Mouse (Mus musculus) heart, embryonic 14.5 days (tissue): ENCODE data around the gene Kctd15. TPM values are rescaled to one million over a fixed set of nuclear protein-coding genes. Genes with fewer than 3 reads are reported as not detected.

Source experiments
- ATAC-seq: fragments of 200-750 bp; cut with Nextera tagmentation; 2 replicates; pipeline ENCODE4 v1.8.0; 2017; ENCODE audit warnings: low read depth, moderate TSS enrichment; ENCODE audit not compliant: insufficient number of reproducible peaks, insufficient read depth, low FRiP score
- H3K27ac ChIP-seq, 2 experiments: fragments of 200-500 bp in 1 of 2; fragments of 300-500 bp in 1 of 2; sonication (generic) in 1 of 2; replicated peaks in 1 of 2; 2 replicates each; pipeline ENCODE4 v1.5.1; 2012 to 2014; ENCODE audit warnings: low read depth in 2 of 2, low read length in 2 of 2, control low read depth in 1 of 2, mild to moderate bottlenecking in 1 of 2, mixed read lengths in 1 of 2; ENCODE audit not compliant: control insufficient read depth in 1 of 2, insufficient read depth in 1 of 2
- H3K27me3 ChIP-seq: fragments of 300-500 bp; sonication (generic); 2 replicates; pipeline ENCODE4 v1.6.1; 2014; ENCODE audit warnings: mild to moderate bottlenecking, low read length, control low read depth; ENCODE audit not compliant: control insufficient read depth, insufficient read depth
- H3K36me3 ChIP-seq: fragments of 300-500 bp; sonication (generic); 2 replicates; pipeline ENCODE4 v1.6.1; 2014; ENCODE audit warnings: mild to moderate bottlenecking, control low read depth, low read length, mixed read lengths; ENCODE audit not compliant: control insufficient read depth, insufficient read depth
- H3K4me1 ChIP-seq, 2 experiments: fragments of 200-500 bp in 1 of 2; fragments of 300-500 bp in 1 of 2; sonication (generic) in 1 of 2; 2 replicates each; pipeline ENCODE4 v1.6.1; 2012 to 2014; ENCODE audit warnings: low read length in 2 of 2, control low read depth in 1 of 2, mixed read lengths in 1 of 2; ENCODE audit not compliant: control insufficient read depth in 2 of 2, insufficient read depth in 2 of 2
- H3K4me2 ChIP-seq: fragments of 300-500 bp; sonication (generic); 2 replicates; pipeline ENCODE4 v1.6.1; 2014; ENCODE audit warnings: mild to moderate bottlenecking, low read length
- H3K4me3 ChIP-seq, 2 experiments: fragments of 200-500 bp in 1 of 2; fragments of 300-500 bp in 1 of 2; sonication (generic) in 1 of 2; 2 replicates each; pipeline ENCODE4 v1.5.1; 2012 to 2014; ENCODE audit warnings: low read length in 2 of 2, mild to moderate bottlenecking in 2 of 2, control low read depth in 1 of 2, low read depth in 1 of 2, moderate library complexity in 1 of 2; ENCODE audit not compliant: control insufficient read depth in 1 of 2, insufficient read depth in 1 of 2
- H3K9ac ChIP-seq: fragments of 300-500 bp; sonication (generic); 2 replicates; pipeline ENCODE4 v1.6.1; 2014; ENCODE audit warnings: mild to moderate bottlenecking, low read length
- H3K9me3 ChIP-seq: fragments of 300-500 bp; sonication (generic); 2 replicates; pipeline ENCODE4 v1.6.1; 2016; ENCODE audit warnings: low read length, control low read depth; ENCODE audit not compliant: control insufficient read depth
- WGBS: fragments of 180-500 bp; shearing (Covaris S2); extraction: QIAGEN DNeasy Blood & Tissue Kit; methylation state at CpG from one replicate; pipeline ENCODE4 v1.1.7; 2014; 5-methylcytosine and 5-hydroxymethylcytosine counted together
- polyA plus RNA-seq: library from polyadenylated mRNA; unstranded; fragments of >200 nt; fragmentation: Nextera tagmentation; extraction: Ambion mirVana; gene quantifications from 2 replicates; pipeline ENCODE4 v1.2.1, GENCODE M21; 2014

The Kctd15 gene
- polyA plus RNA-seq, 1 experiment from 2014 or later: 1.7 TPM

DNA sequence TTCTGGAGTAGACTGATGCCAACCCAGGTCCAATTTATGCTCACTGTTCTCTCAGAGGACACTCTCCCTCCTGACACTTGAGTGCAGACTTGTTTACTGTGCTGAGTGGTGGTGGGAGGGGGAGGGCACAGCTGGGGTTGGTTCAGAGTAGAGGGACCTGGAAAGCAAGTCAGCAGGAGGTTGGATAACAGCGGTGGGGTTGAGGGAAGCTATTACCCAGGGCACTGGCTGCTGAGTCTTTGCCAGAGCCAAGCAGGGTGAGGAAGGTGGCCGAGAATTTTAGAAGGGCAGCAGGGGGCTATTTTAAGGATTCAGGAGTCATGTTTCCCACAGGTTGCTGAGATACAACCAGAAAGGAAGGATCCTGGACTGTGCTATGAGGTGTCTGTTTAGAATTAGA lies 36.1 kb downstream of the Kctd15 start:
- H3K36me3 ChIP-seq: no peaks in the 10 kb centered on the region
- H3K9me3 ChIP-seq: no peaks in the 10 kb centered on the region
- 19% methylated on average over 2 of the region's 2 CpGs for WGBS
- no peak overlapping the region for H3K4me3 ChIP-seq
- H3K4me1 ChIP-seq: peaks cover 0 to 2% of the 10 kb centered on the region in 2 experiments; a peak in 1 of 4 replicates
- no peak for ATAC-seq
- H3K27me3 ChIP-seq: no peaks in the 10 kb centered on the region
- no peak overlapping the region for H3K4me2 ChIP-seq
- no peak overlapping the region for H3K9ac ChIP-seq
- no peak overlapping the region for H3K27ac ChIP-seq

DNA sequence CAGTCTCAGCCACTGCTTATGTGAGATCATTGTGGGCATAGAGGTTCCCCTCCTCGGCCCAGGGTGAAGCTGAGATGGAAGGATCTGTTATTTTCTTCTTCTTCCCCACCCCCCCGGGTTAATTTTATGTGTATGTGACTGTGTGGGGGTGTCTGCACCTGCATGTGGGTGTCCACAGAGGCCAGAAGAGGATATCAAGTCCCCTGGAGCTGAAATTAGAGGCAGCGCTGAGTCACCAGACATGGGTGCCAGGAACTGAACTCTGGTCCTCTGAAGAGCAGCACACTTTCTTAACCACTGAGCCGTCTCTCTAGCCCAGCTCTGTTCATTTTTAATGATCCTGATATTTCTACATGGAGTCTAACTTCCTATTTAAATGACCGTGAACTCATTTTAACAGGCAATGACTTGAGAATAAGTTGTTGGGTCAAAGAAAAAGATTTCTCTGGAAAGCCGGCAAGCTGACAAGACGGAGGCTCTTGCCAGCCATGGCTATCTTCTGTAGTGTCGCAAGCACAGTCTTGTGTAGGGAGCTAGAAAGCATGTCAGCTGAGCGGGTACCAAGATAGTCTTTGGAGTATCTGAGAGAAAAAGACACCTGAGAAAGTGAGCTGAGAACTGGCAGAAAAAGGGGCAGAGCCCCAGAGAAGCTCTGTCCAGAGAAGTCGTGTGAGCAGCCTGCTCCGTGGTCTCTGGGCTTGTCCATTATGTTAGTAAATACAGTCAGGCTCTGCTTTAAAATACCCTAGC lies 38.2 kb downstream of the Kctd15 start:
- Histone ChIP-seq H3K9ac (no peak overlapping the region), H3K4me1 (peaks cover 0 to 2% of the 10 kb centered on the region in 2 experiments; a peak in 1 of 4 replicates), H3K4me2 (no peak overlapping the region), H3K36me3 (no peaks in the 10 kb centered on the region), H3K4me3 (no peak overlapping the region), H3K27ac (no peak overlapping the region), H3K9me3 (no peaks in the 10 kb centered on the region), H3K27me3 (no peaks in the 10 kb centered on the region)
- no peak for ATAC-seq
- WGBS: 76% methylated on average over 11 of the region's 11 CpGs

DNA sequence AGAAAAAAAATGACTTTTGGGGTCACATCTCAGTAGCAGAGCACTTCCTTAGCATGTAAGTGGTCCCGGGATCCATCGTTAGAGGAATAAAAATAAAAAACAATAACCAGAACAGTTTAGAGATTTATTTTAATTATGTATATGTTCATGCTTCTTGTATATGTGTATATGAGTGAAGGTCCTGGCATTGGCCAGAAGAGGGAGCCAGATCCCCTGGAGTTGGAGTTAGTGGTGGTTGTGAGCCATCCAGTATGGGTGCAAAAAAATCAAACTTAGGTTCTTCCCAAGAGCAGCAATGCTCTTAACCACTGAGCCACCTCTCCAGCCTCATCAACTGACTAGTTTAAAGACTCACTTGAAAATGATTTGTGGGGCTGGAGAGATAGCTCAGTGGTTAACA lies 40.3 kb downstream of the Kctd15 start:
- Histone ChIP-seq H3K9ac (no peak overlapping the region), H3K4me1 (peaks cover 0 to 2% of the 10 kb centered on the region in 2 experiments; a peak in 1 of 4 replicates), H3K36me3 (no peaks in the 10 kb centered on the region), H3K27me3 (no peaks in the 10 kb centered on the region), H3K9me3 (no peaks in the 10 kb centered on the region), H3K4me2 (no peak overlapping the region), H3K4me3 (no peak overlapping the region), H3K27ac (no peak overlapping the region)
- 72% methylated on average over 2 of the region's 2 CpGs for WGBS
- no peak for ATAC-seq

DNA sequence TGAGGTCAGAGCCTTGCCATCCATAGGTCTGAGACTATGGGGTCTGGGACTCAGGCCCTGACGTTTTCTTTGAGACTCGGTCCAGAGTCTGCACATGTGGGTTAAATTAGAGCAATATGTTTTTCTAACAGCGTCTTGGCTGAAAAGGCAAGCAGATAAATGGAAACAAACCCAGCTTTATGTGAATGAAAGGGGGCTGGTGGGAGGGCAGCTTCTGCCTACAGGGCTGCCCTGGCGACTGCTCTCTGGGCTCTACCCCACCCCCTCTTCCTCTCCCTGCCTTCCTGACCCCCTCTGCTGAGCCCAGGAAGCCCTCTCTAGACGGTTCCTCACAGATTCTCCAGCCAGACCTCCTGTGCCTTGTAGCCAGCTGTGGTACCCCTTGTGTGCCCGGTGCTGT lies 46.1 kb downstream of the Kctd15 start:
- 59% methylated on average over 6 of the region's 6 CpGs for WGBS
- peak overlapping the region; percentile 33 to 49; a peak in 2 of 4 replicates for H3K27ac ChIP-seq
- H3K9me3 ChIP-seq: no peaks in the 10 kb centered on the region
- no peaks in the 10 kb centered on the region for H3K27me3 ChIP-seq
- H3K4me3 ChIP-seq: no peak overlapping the region
- no peaks in the 10 kb centered on the region for H3K36me3 ChIP-seq
- peaks cover 0 to 4% of the 10 kb centered on the region in 2 experiments; a peak in 2 of 4 replicates for H3K4me1 ChIP-seq
- H3K9ac ChIP-seq: no peak overlapping the region
- ATAC-seq: no peak
- no peak overlapping the region for H3K4me2 ChIP-seq

DNA sequence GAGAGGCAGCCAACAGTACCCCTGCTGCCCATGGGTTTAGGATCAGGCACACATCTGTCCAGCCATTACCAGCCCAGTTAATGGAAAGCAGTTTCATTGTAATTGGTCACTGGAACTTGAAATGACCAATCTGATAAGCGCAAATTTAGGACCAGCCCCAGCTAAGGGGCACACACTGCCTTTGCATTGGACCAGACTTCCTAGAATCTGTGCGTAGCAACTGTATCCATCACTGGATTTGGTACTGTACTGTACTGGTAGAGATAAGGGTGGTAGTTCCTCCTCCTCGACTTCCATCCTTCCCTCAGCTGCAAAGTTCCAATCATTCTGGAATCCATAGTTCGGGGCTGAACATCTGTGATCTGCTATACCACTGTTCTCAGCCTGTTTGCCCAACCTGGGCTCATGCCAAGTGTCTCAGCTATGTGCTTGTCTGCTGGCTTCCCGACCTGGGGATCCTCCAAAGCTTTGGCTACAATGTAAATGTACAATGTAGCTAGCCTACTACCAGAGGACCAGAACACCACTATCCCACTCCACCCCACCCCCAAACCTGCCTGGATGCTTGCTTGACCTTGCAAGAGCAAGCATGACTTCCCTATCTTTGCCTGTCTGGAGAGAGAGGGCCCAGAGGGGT lies 49.1 kb downstream of the Kctd15 start:
- Histone ChIP-seq H3K4me1 (peaks cover 0 to 4% of the 10 kb centered on the region in 2 experiments; a peak in 2 of 4 replicates), H3K4me3 (no peak overlapping the region), H3K36me3 (no peaks in the 10 kb centered on the region), H3K27ac (no peak overlapping the region), H3K9me3 (no peaks in the 10 kb centered on the region), H3K4me2 (no peak overlapping the region), H3K27me3 (no peaks in the 10 kb centered on the region), H3K9ac (no peak overlapping the region)
- WGBS: 62% methylated on average over 5 of the region's 5 CpGs
- ATAC-seq: no peak

DNA sequence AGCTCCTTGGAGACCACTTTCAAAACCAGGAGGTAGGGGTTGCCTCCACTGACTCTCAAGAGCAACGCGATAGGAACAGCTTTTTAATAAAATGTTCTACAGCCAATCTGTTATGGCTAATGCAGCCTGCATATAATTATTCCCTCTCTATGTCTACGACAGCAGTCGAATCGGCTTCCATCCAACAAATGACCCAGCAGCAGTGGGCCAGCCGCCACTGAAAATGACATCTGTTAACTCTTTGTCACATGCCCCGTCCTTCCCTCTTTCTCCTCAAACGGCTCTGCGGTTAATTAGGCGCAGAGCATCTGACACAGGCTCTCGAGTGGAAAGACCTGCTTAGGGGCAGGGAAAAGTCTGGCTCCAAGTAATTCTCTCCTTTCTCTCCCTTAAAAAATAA lies 49.8 kb downstream of the Kctd15 start:
- H3K27me3 ChIP-seq: no peaks in the 10 kb centered on the region
- H3K4me2 ChIP-seq: no peak overlapping the region
- H3K36me3 ChIP-seq: no peaks in the 10 kb centered on the region
- ATAC-seq: no peak
- H3K9ac ChIP-seq: no peak overlapping the region
- H3K4me1 ChIP-seq: peaks cover 0 to 4% of the 10 kb centered on the region in 2 experiments; a peak in 2 of 4 replicates
- H3K27ac ChIP-seq: no peak overlapping the region
- no peaks in the 10 kb centered on the region for H3K9me3 ChIP-seq
- WGBS: 55% methylated on average over 11 of the region's 11 CpGs
- H3K4me3 ChIP-seq: no peak overlapping the region

DNA sequence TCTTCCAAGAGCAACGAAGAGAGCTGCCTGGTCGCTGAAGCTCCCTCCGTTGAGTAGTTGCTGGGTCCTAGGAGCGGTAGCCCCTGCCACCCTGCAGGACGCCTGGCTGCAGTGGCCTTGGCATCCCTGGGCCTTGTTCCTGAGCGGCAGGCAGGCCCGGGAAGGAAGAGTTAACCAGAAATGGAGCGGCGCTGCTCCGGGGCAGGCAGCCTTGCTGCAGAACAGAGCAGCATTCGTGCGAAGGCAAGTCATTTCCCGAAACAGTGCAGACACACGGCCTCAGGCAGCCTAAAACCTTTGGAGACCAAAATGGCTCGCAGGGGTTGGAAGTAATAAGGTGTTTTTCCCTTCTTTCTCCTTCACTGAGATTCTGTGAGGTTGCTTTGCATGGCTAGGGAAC lies 50.5 kb downstream of the Kctd15 start:
- WGBS: 31% methylated on average over 15 of the region's 15 CpGs
- Histone ChIP-seq H3K27ac (no peak overlapping the region), H3K4me3 (no peak overlapping the region), H3K9ac (no peak overlapping the region), H3K4me2 (peak overlapping the region; percentile 9), H3K36me3 (no peaks in the 10 kb centered on the region), H3K4me1 (peaks cover 0 to 4% of the 10 kb centered on the region in 2 experiments; a peak in 2 of 4 replicates), H3K9me3 (no peaks in the 10 kb centered on the region), H3K27me3 (no peaks in the 10 kb centered on the region)
- no peak for ATAC-seq
